Mouse (Mus musculus) CH12.LX (cell line): Measurements from ENCODE around the gene Rnf213. TPM values are rescaled to one million over a fixed set of nuclear protein-coding genes. Genes with fewer than 3 reads are reported as not detected.

ENCODE experiments used
- DNase-seq: peaks from one replicate; pipeline ENCODE4 v3.0.0-alpha.2; 2013; ENCODE audit errors: extremely low read depth
- H3K27ac ChIP-seq: 2 replicates; pipeline ENCODE4 v1.5.1; 2012; ENCODE audit warnings: low read depth, mild to moderate bottlenecking, control low read depth, moderate library complexity; ENCODE audit not compliant: insufficient read depth
- H3K27me3 ChIP-seq: replicated peaks from 2 replicates; pipeline ENCODE3; 2012; ENCODE audit warnings: inconsistent platforms
- H3K36me3 ChIP-seq, 2 experiments: replicated peaks in 1 of 2; 2 replicates each; pipeline versions ENCODE3 to v1.6.1; 2012; ENCODE audit warnings: inconsistent platforms in 1 of 2, low read length in 1 of 2, mild to moderate bottlenecking in 1 of 2, mixed read lengths in 1 of 2, moderate library complexity in 1 of 2; ENCODE audit not compliant: control insufficient read depth in 1 of 2, insufficient read depth in 1 of 2
- H3K4me1 ChIP-seq, 2 experiments: 2 replicates each; pipeline ENCODE4 v1.6.1; 2012; ENCODE audit warnings: inconsistent platforms in 1 of 2, moderate library complexity in 1 of 2; ENCODE audit not compliant: insufficient read depth in 2 of 2, control insufficient read depth in 1 of 2
- H3K4me2 ChIP-seq: 2 replicates; pipeline ENCODE4 v1.6.1; 2012; ENCODE audit warnings: low read depth, mild to moderate bottlenecking, control low read depth; ENCODE audit not compliant: poor library complexity, insufficient read depth, severe bottlenecking
- H3K4me3 ChIP-seq, 3 experiments: fragments of 150-350 bp in 1 of 3; sonication (generic) in 1 of 3; replicated peaks in 1 of 3; 2 replicates each; pipeline versions ENCODE3 to v1.5.1; 2011 to 2012; ENCODE audit warnings: low read depth in 2 of 3, low read length in 2 of 3, mild to moderate bottlenecking in 2 of 3, moderate library complexity in 2 of 3, control low read depth in 1 of 3, improper control_type of control experiment in 1 of 3, inconsistent platforms in 1 of 3, mixed read lengths in 1 of 3; ENCODE audit not compliant: poor library complexity in 1 of 3
- H3K79me2 ChIP-seq: replicated peaks from 2 replicates; pipeline ENCODE4 v1.6.1; 2012; ENCODE audit warnings: mild to moderate bottlenecking, moderate library complexity; ENCODE audit not compliant: control insufficient read depth, poor library complexity, insufficient read depth, severe bottlenecking; ENCODE audit errors: extremely low read depth
- H3K9ac ChIP-seq: 2 replicates; pipeline ENCODE4 v1.6.1; 2012; ENCODE audit warnings: low read depth, mild to moderate bottlenecking, control low read depth, moderate library complexity; ENCODE audit not compliant: insufficient read depth
- H3K9me3 ChIP-seq: replicated peaks from 2 replicates; pipeline ENCODE3; 2012; ENCODE audit warnings: low read length, inconsistent platforms, mixed read lengths
- E2F4 ChIP-seq: IDR thresholded peaks from 2 replicates; pipeline ENCODE4 v1.6.1; 2011; ENCODE audit warnings: low read depth, low read length, improper control_type of control experiment; ENCODE audit not compliant: insufficient replicate concordance
- ELF1 ChIP-seq: IDR thresholded peaks from 2 replicates; pipeline ENCODE4 v1.6.1; 2014; ENCODE audit warnings: low read depth, mild to moderate bottlenecking, inconsistent platforms, low read length, improper control_type of control experiment
- EP300 ChIP-seq: IDR thresholded peaks from 2 replicates; pipeline ENCODE4 v1.6.1; 2011; ENCODE audit warnings: low read length, improper control_type of control experiment
- ETS1 ChIP-seq: conservative IDR thresholded peaks from 2 replicates; pipeline ENCODE4 v1.6.1; 2012; ENCODE audit warnings: low read depth, mild to moderate bottlenecking, inconsistent platforms, low read length, improper control_type of control experiment, moderate library complexity
- JUN ChIP-seq: IDR thresholded peaks from 2 replicates; pipeline ENCODE4 v1.6.1; 2011; ENCODE audit warnings: low read depth, mild to moderate bottlenecking, low read length, improper control_type of control experiment, moderate library complexity; ENCODE audit not compliant: insufficient read depth
- MAX ChIP-seq: IDR thresholded peaks from 2 replicates; pipeline ENCODE4 v1.6.1; 2011; ENCODE audit warnings: low read length, improper control_type of control experiment
- MAZ ChIP-seq: IDR thresholded peaks from 2 replicates; pipeline ENCODE4 v1.6.1; 2012; ENCODE audit warnings: low read depth, mild to moderate bottlenecking, inconsistent platforms, low read length, improper control_type of control experiment, moderate library complexity
- NRF1 ChIP-seq: IDR thresholded peaks from 2 replicates; pipeline ENCODE4 v1.6.1; 2014; ENCODE audit warnings: low read depth, mild to moderate bottlenecking, inconsistent platforms, low read length, improper control_type of control experiment, moderate library complexity
- POLR2A ChIP-seq: IDR thresholded peaks from 2 replicates; pipeline ENCODE4 v1.6.1; 2011; ENCODE audit warnings: low read depth, mild to moderate bottlenecking, improper control_type of control experiment, low read length
- RAD21 ChIP-seq: IDR thresholded peaks from 2 replicates; pipeline ENCODE4 v1.6.1; 2011; ENCODE audit warnings: low read depth, mild to moderate bottlenecking, low read length, improper control_type of control experiment, moderate library complexity
- SIN3A ChIP-seq: IDR thresholded peaks from 2 replicates; pipeline ENCODE4 v1.6.1; 2012; ENCODE audit warnings: low read length, improper control_type of control experiment, inconsistent platforms
- SMC3 ChIP-seq: IDR thresholded peaks from 2 replicates; pipeline ENCODE4 v1.6.1; 2011; ENCODE audit warnings: low read depth, low read length, improper control_type of control experiment
- ZKSCAN1 ChIP-seq: IDR thresholded peaks from 2 replicates; pipeline ENCODE4 v1.6.1; 2012; ENCODE audit warnings: low read depth, inconsistent platforms, low read length, improper control_type of control experiment, borderline replicate concordance
- dilution Hi-C: fragments of 300-500 bp; cut with MboI; formaldehyde crosslinking; loops from 2 replicates; pipeline ENCODE4 v1.14.3; 2020; ENCODE audit warnings: low sequenced_read_pairs; ENCODE audit not compliant: extremely low pct_unique_long_range_greater_than_20kb, extremely low pct_ligation_motif_present
- in situ Hi-C: fragments of 300-500 bp; cut with MboI; formaldehyde crosslinking; loops from 3 replicates; pipeline ENCODE4 v1.14.3; 2019; ENCODE audit warnings: low sequenced_read_pairs, low pct_ligation_motif_present, low pct_unique_long_range_greater_than_20kb, mixed read lengths
- polyA plus RNA-seq: library from polyadenylated mRNA; unstranded; fragments of >175 nt; gene quantifications from 2 replicates; pipeline ENCODE4 v1.2.1, GENCODE M21; 2012; ENCODE audit warnings: low read depth; ENCODE audit not compliant: insufficient read length
- total RNA-seq, 2 experiments: library from RNA; depleted of rRNA; stranded (reverse); fragments of 300-350 nt in 1 of 2; fragments of >200 nt in 1 of 2; gene quantifications; 2 replicates each; pipeline ENCODE4 v1.2.3; 2012 to 2014

The Rnf213 gene
- total and polyA plus RNA-seq, 3 experiments: 4.2 to 23.2 (median 11.2) TPM

DNA sequence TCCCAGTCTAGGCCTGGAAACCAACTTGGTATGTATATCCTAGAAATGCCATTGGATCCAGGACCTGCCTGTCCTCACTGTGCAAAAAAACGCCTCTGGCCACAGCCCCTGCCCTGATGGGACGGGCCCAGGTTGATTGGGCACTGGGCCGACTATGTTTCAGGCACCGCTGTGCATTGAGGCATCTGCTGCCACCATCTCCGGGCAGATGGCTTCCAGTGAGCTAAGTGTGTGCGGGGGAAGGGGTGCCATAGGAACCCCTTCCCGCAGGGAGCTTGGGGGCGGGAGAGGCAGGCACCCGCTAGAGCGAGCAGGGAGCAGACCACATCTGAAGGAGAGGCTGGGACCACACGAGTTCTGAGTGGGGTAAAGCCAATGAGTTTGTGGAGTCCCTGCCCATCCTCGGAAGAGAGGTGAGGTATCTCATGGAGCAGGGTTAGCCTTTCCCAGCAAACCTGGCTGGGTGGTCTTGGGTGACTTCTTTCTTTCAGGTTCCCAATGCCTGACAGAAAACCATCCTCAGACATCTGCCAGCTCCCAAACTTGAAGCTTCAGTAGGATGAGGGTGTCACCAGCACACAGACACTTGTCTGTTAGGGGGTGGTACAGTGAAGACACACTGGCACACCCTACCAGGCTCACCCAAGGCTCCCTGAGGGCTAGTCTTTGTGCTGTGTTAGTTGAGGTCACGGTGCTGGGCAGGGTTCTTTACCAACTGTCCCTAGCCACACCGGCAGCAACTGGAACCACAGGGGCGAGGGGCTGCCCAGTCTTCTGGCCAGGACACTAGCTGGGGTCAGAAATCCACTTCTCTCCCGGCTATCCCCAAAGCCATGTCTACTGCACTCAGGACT is 123.2 kb downstream of the Rnf213 start:
- Histone ChIP-seq H3K9ac (no peak overlapping the region), H3K27ac (no peak overlapping the region), H3K36me3 (no peaks in the 10 kb centered on the region), H3K27me3 (peaks cover 88% of the 10 kb centered on the region), H3K79me2 (no peaks in the 10 kb centered on the region), H3K4me3 (no peak overlapping the region), H3K9me3 (no peaks in the 10 kb centered on the region), H3K4me2 (no peak overlapping the region), H3K4me1 (no peaks in the 10 kb centered on the region)
- TF ChIP-seq ETS1 (no peak), JUN (no peak), POLR2A (no peak), MAX (no peak), MAZ (no peak), NRF1 (no peak), ELF1 (no peak)
- dilution Hi-C loops: no loop called here
- no peak for DNase-seq
- in situ Hi-C loops: no loop called here

DNA sequence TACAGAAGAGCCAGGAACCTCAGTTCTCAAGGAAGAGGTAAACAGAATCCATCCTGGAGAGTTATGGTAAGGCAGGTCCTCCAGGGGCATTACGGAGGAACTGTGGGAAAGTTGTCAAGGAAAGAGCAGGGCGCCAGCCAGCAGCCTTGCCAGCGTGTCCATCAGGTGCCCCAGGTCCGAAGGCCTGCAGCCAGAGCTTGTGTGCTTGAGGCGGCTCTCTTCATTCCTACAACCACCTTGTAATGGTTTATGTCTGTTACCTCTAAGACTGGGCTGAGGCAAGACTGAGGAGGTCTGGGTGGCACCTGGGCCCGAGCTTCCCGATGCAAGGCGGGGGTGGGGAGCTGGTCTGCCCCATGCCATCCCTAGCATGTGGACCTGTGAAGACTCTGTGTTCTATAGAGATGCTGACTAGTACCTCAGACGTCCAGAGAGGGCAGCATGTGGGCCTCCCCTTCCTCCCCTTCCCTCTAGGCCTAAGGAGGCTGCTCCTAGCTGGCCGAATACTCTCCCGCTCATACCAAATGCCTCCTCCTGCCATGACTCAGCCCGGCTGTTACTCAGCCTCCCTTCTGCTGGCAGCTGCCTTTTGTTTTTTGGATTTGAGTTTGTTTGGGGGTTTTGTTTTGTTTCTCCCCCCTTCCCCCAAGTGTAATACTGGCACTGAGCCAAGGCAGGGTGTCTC is 123.9 kb downstream of the Rnf213 start:
- Histone ChIP-seq H3K9ac (no peak overlapping the region), H3K9me3 (no peaks in the 10 kb centered on the region), H3K4me2 (no peak overlapping the region), H3K27ac (no peak overlapping the region), H3K27me3 (peaks cover 96% of the 10 kb centered on the region), H3K79me2 (no peaks in the 10 kb centered on the region), H3K36me3 (no peaks in the 10 kb centered on the region), H3K4me3 (no peak overlapping the region), H3K4me1 (no peaks in the 10 kb centered on the region)
- dilution Hi-C loops: no loop called here
- TF ChIP-seq E2F4 (no peak), RAD21 (no peak; the same call in none of the 2 replicates), ZKSCAN1 (no peak), EP300 (no peak), SMC3 (no peak), SIN3A (no peak)
- no peak for DNase-seq
- in situ Hi-C loops: no loop called here
